Mouse (Mus musculus) liver, adult 2 months (tissue): ENCODE measurements at regions not wholly inside any gene's neighbourhood (a gene's known extent, or its start where the extent isn't known, plus 50 kb on each side); places are given as distances from the start of the nearest gene placed in this dataset.

Experiments
- CTCF ChIP-seq: fragments of 200-500 bp; IDR thresholded peaks from 2 replicates; pipeline ENCODE4 v1.5.1; 2011; ENCODE audit warnings: low read depth, low read length, control low read depth
- POLR2A ChIP-seq: fragments of 200-500 bp; IDR thresholded peaks from 2 replicates; pipeline ENCODE4 v1.6.1; 2011; ENCODE audit warnings: low read length, control low read depth; ENCODE audit not compliant: insufficient read depth; ENCODE audit errors: extremely low read depth

GRCm38 (mm10) chr2:51757361-51757760 lies 130.1 kb downstream of the Tas2r134 start:
- TF ChIP-seq POLR2A (no peak), CTCF (no peak)
